Mouse (Mus musculus): ENCODE results near the gene Enpp5.

DNA sequence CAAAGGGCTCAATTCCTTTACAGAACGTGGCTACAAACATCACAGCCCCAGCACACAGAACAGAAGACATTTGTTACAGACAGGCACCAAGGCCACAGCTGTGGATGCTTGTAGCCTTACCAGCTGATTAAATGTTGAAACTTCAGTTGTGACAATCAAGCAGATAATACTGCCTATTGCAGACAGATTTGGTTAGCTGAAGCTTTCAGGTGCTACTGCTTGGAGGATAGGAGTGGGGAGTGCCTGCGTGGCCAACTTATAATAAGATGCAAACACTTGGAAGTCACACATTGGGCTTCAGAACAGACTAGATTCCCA lies 811 bp upstream of the Enpp5 start:
- TF ChIP-seq CTCF (IDR thresholded peaks at IDR 0.05; ENCODE audit: borderline replicate concordance, control insufficient read depth, extremely low read depth, insufficient read depth, low read length, poor library complexity) (no peak), POLR2A (IDR thresholded peaks at IDR 0.05; ENCODE audit: control insufficient read depth, extremely low read depth, insufficient read depth, low read length, poor library complexity) (no peak)

All from thymus, adult 2 months (tissue).